Mouse (Mus musculus) brain, embryonic 14.5 days (tissue): ENCODE results near the gene Crybg1.

ENCODE experiments used
- CTCF ChIP-seq: fragments of 200-500 bp; IDR thresholded peaks from 2 replicates; pipeline ENCODE4 v1.5.1; 2012; ENCODE audit warnings: inconsistent platforms, mild to moderate bottlenecking, moderate library complexity, borderline replicate concordance; ENCODE audit not compliant: insufficient read depth, insufficient read length; ENCODE audit errors: extremely low read depth
- POLR2A ChIP-seq: fragments of 200-500 bp; IDR thresholded peaks from 2 replicates; pipeline ENCODE4 v1.6.1; 2012; ENCODE audit warnings: mild to moderate bottlenecking, inconsistent platforms, borderline replicate concordance; ENCODE audit not compliant: poor library complexity, insufficient read depth, insufficient read length, severe bottlenecking; ENCODE audit errors: extremely low read depth

GRCm38 (mm10) chr10:44177365-44177764 is 28.7 kb upstream of the Crybg1 start:
- peak; percentile 51; the same call in 1 of the 2 replicates for TF ChIP-seq CTCF
- TF ChIP-seq POLR2A = no peak
